Comparison of ENCODE assay signal across 20 mouse cellular contexts in the genomic region with DNA sequence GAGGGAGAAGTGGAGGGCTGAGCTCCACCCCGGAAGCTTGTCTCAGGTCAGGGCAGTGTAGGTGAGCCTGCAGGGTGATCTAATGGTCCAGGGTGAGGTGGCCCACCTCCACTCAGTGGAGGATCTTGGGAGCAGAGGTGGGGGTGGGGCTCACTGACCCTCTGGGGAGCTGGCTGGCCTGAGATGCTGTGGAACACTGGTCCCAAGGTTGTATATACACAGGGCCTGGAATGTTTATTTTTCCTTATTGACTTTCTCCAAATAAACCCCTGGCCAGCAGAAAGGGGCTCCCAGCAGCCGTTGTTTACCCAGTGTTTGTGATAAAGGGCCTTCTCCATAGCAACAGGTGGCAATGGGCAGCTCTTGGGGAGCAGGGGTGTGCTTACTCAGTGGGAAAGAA. TPM values are rescaled to one million over a fixed set of nuclear protein-coding genes. Genes with fewer than 3 reads are reported as not detected.
DNase-seq lines count a peak whose midpoint lies in the region; ATAC-seq and TF ChIP-seq lines count a peak whose summit lies in the region.
"Had no signal": no experiment of that assay in that cellular context is flagged by ENCODE, and none has a peak within 500 bp of the region (broad histone marks: within the 10 kb centered on the region; RNA-seq: fewer than 3 reads in every experiment).

No protein-coding gene starts in this region.

- WGBS in heart, embryonic 14.5 days = 26% methylated on average over 2 of the region's 2 CpGs
- WGBS in midbrain, embryonic 13.5 days = 35% methylated on average over 2 of the region's 2 CpGs
- WGBS in midbrain, postnatal 0 days = 38% methylated on average over 2 of the region's 2 CpGs
- WGBS in lung, embryonic 15.5 days = 9% methylated on average over 2 of the region's 2 CpGs

- no peaks in the 10 kb centered on the region for H3K9me3 ChIP-seq in heart, embryonic 14.5 days (ENCODE audit: control insufficient read depth, low read length)
- no peaks in the 10 kb centered on the region for H3K9me3 ChIP-seq in midbrain, embryonic 13.5 days
- no peaks in the 10 kb centered on the region for H3K9me3 ChIP-seq in midbrain, postnatal 0 days (ENCODE audit: low read length)
- H3K9me3 ChIP-seq in lung, embryonic 15.5 days = no peaks in the 10 kb centered on the region
- H3K9me3 ChIP-seq: embryonic facial prominence, embryonic 12.5 days; hindbrain, embryonic 10.5 days had no signal

- DNase-seq in heart, adult 18-20 months = no peak
- DNase-seq in midbrain, postnatal 0 days (ENCODE audit: low spot score) = no peak
- DNase-seq in yolk sac, embryonic 10.5 days (ENCODE audit: low spot score) = peak; percentile 91
- no peak for DNase-seq in layer of hippocampus, adult 8-10 months (ENCODE audit: low spot score in 2 of 2)
- no peak for DNase-seq in spleen, postnatal 36 days (ENCODE audit: low spot score in 2 of 2)
- DNase-seq: cerebellum, adult 8-10 months; kidney, postnatal 14 days; thymus, postnatal 25 days had no signal

- H3K27me3 ChIP-seq in heart, embryonic 14.5 days (ENCODE audit: control insufficient read depth, insufficient read depth, low read length) = no peaks in the 10 kb centered on the region
- peaks cover 22% of the 10 kb centered on the region; the same call in 1 of the 2 replicates for H3K27me3 ChIP-seq in midbrain, embryonic 13.5 days
- no peaks in the 10 kb centered on the region for H3K27me3 ChIP-seq in midbrain, postnatal 0 days (ENCODE audit: insufficient read depth, low read length)
- H3K27me3 ChIP-seq in lung, embryonic 15.5 days = no peaks in the 10 kb centered on the region
- H3K27me3 ChIP-seq: embryonic facial prominence, embryonic 12.5 days had no signal

- H3K27ac ChIP-seq in heart, embryonic 14.5 days (replicated peaks in 1 of 2; ENCODE audit: control insufficient read depth in 1 of 2, insufficient read depth in 1 of 2, low read depth in 2 of 2, low read length in 2 of 2) = no peak overlapping the region
- no peak overlapping the region for H3K27ac ChIP-seq in midbrain, embryonic 13.5 days
- no peak overlapping the region for H3K27ac ChIP-seq in midbrain, postnatal 0 days (ENCODE audit: low read depth, low read length)
- H3K27ac ChIP-seq in lung, embryonic 15.5 days = peak overlapping the region; percentile 12; the same call in 1 of the 2 replicates
- H3K27ac ChIP-seq: embryonic facial prominence, embryonic 12.5 days; hindbrain, embryonic 10.5 days; macrophage had no signal

- H3K4me1 ChIP-seq in heart, embryonic 14.5 days (ENCODE audit: control insufficient read depth in 2 of 2, insufficient read depth in 2 of 2, low read length in 2 of 2) = peaks cover 17 to 22% of the 10 kb centered on the region in 2 experiments
- peaks cover 15% of the 10 kb centered on the region for H3K4me1 ChIP-seq in midbrain, embryonic 13.5 days (replicated peaks)
- H3K4me1 ChIP-seq in midbrain, postnatal 0 days (ENCODE audit: insufficient read depth, low read length) = no peaks in the 10 kb centered on the region
- peaks cover 22% of the 10 kb centered on the region for H3K4me1 ChIP-seq in lung, embryonic 15.5 days

- H3K4me3 ChIP-seq in heart, embryonic 14.5 days (ENCODE audit: control insufficient read depth in 1 of 2, insufficient read depth in 1 of 2, low read depth in 1 of 2, low read length in 2 of 2) = no peak overlapping the region
- H3K4me3 ChIP-seq in midbrain, embryonic 13.5 days (replicated peaks) = no peak overlapping the region
- H3K4me3 ChIP-seq in midbrain, postnatal 0 days (ENCODE audit: low read depth, low read length) = no peak overlapping the region
- H3K4me3 ChIP-seq in lung, embryonic 15.5 days = no peak overlapping the region
- H3K4me3 ChIP-seq: embryonic facial prominence, embryonic 12.5 days; hindbrain, embryonic 10.5 days had no signal

- ATAC-seq in heart, embryonic 14.5 days (ENCODE audit: insufficient number of reproducible peaks, insufficient read depth, low FRiP score, low read depth) = peak; percentile 14; the same call in 1 of the 2 replicates
- ATAC-seq in midbrain, embryonic 13.5 days = peak; percentile 13; the same call in 1 of the 2 replicates
- ATAC-seq in midbrain, postnatal 0 days (ENCODE audit: low FRiP score) = no peak
- ATAC-seq in lung, embryonic 15.5 days (ENCODE audit: borderline replicate concordance, extremely low read depth, low FRiP score, low TSS enrichment) = peak; percentile 66
- ATAC-seq: activated CD4-positive, CD25-positive, alpha-beta regulatory T cell, adult 4 months; forebrain, embryonic 14.5 days had no signal

- no peak for TF ChIP-seq CTCF in midbrain, postnatal 0 days (IDR thresholded peaks at IDR 0.05)

- no peaks in the 10 kb centered on the region for H3K36me3 ChIP-seq in heart, embryonic 14.5 days (ENCODE audit: control insufficient read depth, insufficient read depth, low read length)
- H3K36me3 ChIP-seq in midbrain, embryonic 13.5 days = no peaks in the 10 kb centered on the region
- no peaks in the 10 kb centered on the region for H3K36me3 ChIP-seq in midbrain, postnatal 0 days (ENCODE audit: insufficient read depth, low read length)
- H3K36me3 ChIP-seq in lung, embryonic 15.5 days = no peaks in the 10 kb centered on the region
- H3K36me3 ChIP-seq: embryonic facial prominence, embryonic 12.5 days; hindbrain, embryonic 10.5 days had no signal

- no peak overlapping the region for H3K4me2 ChIP-seq in heart, embryonic 14.5 days (ENCODE audit: low read length)
- H3K4me2 ChIP-seq in midbrain, embryonic 13.5 days (replicated peaks) = no peak overlapping the region
- no peak overlapping the region for H3K4me2 ChIP-seq in midbrain, postnatal 0 days (ENCODE audit: low read depth, low read length, poor library complexity, severe bottlenecking)
- no peak overlapping the region for H3K4me2 ChIP-seq in lung, embryonic 15.5 days
- H3K4me2 ChIP-seq: embryonic facial prominence, embryonic 12.5 days had no signal

- no peak overlapping the region for H3K9ac ChIP-seq in heart, embryonic 14.5 days (ENCODE audit: low read length)
- H3K9ac ChIP-seq in midbrain, embryonic 13.5 days (replicated peaks) = no peak overlapping the region
- no peak overlapping the region for H3K9ac ChIP-seq in midbrain, postnatal 0 days (replicated peaks; ENCODE audit: low read length, poor library complexity, severe bottlenecking)
- H3K9ac ChIP-seq in lung, embryonic 15.5 days = no peak overlapping the region
- H3K9ac ChIP-seq: embryonic facial prominence, embryonic 12.5 days had no signal

RNA-seq across cellular contexts. Expression of a gene that starts 18.5 kb away (rescaled TPM):
- polyA plus RNA-seq in heart, embryonic 14.5 days (2014; fragmentation: Nextera tagmentation; extraction: Ambion mirVana) = not detected in 2 replicates
- not detected for total RNA-seq in heart, adult 18-20 months (2021)
- not detected in 2 replicates for polyA plus RNA-seq in midbrain, embryonic 13.5 days (2015; fragmentation: Nextera tagmentation; extraction: Ambion mirVana)
- total RNA-seq in midbrain, postnatal 0 days (2014; rRNA removed) = not detected in 2 replicates
- polyA plus RNA-seq in midbrain, postnatal 0 days (2015; fragmentation: Nextera tagmentation; extraction: Ambion mirVana) = not detected in 2 replicates
- polyA plus RNA-seq in lung, embryonic 15.5 days (2015; fragmentation: Nextera tagmentation; extraction: Ambion mirVana) = not detected in 2 replicates
- total RNA-seq in layer of hippocampus, adult 8-10 months (2022) = not detected
- total RNA-seq: gastrocnemius, postnatal 4 days; left cerebral cortex, adult 8-10 months; MEL had no signal
- polyA plus RNA-seq: activated CD4-positive, CD25-positive, alpha-beta regulatory T cell, adult 4 months; C2C12; embryonic facial prominence, embryonic 12.5 days; forebrain, embryonic 14.5 days; hindbrain, embryonic 10.5 days; macrophage had no signal
